In the genomic region with DNA sequence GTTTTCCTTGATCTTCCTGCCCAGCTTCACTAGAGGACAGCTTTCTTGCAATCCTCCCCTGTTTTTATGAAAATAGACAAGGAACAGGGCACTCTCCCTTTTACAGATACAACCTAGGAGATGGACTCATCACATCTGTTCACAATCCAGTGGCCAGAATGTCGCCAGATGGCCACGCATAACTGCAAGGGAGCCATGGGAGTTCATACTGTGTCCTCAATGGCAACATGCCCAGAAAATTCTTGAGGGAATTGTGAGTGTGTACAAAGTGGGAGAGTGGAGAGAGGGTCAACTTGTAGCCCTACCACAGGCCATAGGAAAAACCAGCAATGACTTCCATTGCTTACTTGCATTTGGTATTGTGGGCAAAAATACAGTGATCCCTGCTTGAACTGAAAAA, we compare ENCODE assay signal across 11 mouse cellular contexts.
DNase-seq lines count a peak whose midpoint lies in the region; TF ChIP-seq lines count a peak whose summit lies in the region.
"Had no signal": no experiment of that assay in that cellular context is flagged by ENCODE, and none has a peak within 500 bp of the region (broad histone marks: within the 10 kb centered on the region; RNA-seq: fewer than 3 reads in every experiment).

No protein-coding gene starts in this region.

- H3K27ac ChIP-seq in embryonic fibroblast, embryonic 13.5 days (ENCODE audit: insufficient read depth, low read length) = peak overlapping the region; percentile 54; the same call in 1 of the 2 replicates
- H3K27ac ChIP-seq: embryonic facial prominence, embryonic 13.5 days; limb, embryonic 13.5 days; neural tube, embryonic 13.5 days had no signal

- peak; percentile 24 for DNase-seq in adrenal gland, adult 2 months
- DNase-seq in adrenal gland, postnatal 4 days (ENCODE audit: low spot score in 2 of 2) = no peak
- peak; percentile 54 for DNase-seq in kidney, postnatal 14 days
- DNase-seq in kidney, adult 11 months = no peak
- peak; percentile 39 for DNase-seq in heart, postnatal 25 days (ENCODE audit: low spot score)
- DNase-seq in spleen, postnatal 10 days (ENCODE audit: low spot score in 2 of 2) = no peak
- no peak for DNase-seq in left cerebral cortex, postnatal 14 days (ENCODE audit: low spot score in 2 of 2)

- TF ChIP-seq CTCF in embryonic fibroblast, embryonic 13.5 days (IDR thresholded peaks at IDR 0.05; ENCODE audit: borderline replicate concordance, insufficient read depth, low read length) = no peak

- no peak overlapping the region for H3K4me3 ChIP-seq in embryonic fibroblast, embryonic 13.5 days (ENCODE audit: insufficient read depth, low read length)
- H3K4me3 ChIP-seq: embryonic facial prominence, embryonic 13.5 days; limb, embryonic 13.5 days; neural tube, embryonic 13.5 days had no signal

- peaks cover 12% of the 10 kb centered on the region for H3K4me1 ChIP-seq in embryonic fibroblast, embryonic 13.5 days (ENCODE audit: control insufficient read depth, insufficient read depth, low read length)
- H3K4me1 ChIP-seq: neural tube, embryonic 13.5 days had no signal

- no peak for TF ChIP-seq POLR2A in embryonic fibroblast, embryonic 13.5 days (IDR thresholded peaks at IDR 0.05; ENCODE audit: low read depth, low read length)

- intact Hi-C loops in heart, postnatal 25 days (cut with DNase I) = no loop called here
- intact Hi-C loops in left cerebral cortex, postnatal 14 days (cut with DNase I) = no loop called here

Comparison
In these comparisons a context has a peak if more than half of its experiments do, and no peak if none do; other contexts are left out.
1. DNase-seq: peak in adrenal gland, adult 2 months (single experiment), kidney, postnatal 14 days (single experiment) and heart, postnatal 25 days (single experiment); none in adrenal gland, postnatal 4 days (0 of 2), kidney, adult 11 months (single experiment), spleen, postnatal 10 days (0 of 2) and left cerebral cortex, postnatal 14 days (0 of 2).